Mouse (Mus musculus) brain, embryonic 14.5 days (tissue): ENCODE measurements at regions not wholly inside any gene's neighbourhood (a gene's known extent, or its start where the extent isn't known, plus 50 kb on each side); places are given as distances from the start of the nearest gene placed in this dataset.

ENCODE experiments used
- CTCF ChIP-seq: fragments of 200-500 bp; IDR thresholded peaks from 2 replicates; pipeline ENCODE4 v1.5.1; 2012; ENCODE audit warnings: inconsistent platforms, mild to moderate bottlenecking, moderate library complexity, borderline replicate concordance; ENCODE audit not compliant: insufficient read depth, insufficient read length; ENCODE audit errors: extremely low read depth
- POLR2A ChIP-seq: fragments of 200-500 bp; IDR thresholded peaks from 2 replicates; pipeline ENCODE4 v1.6.1; 2012; ENCODE audit warnings: mild to moderate bottlenecking, inconsistent platforms, borderline replicate concordance; ENCODE audit not compliant: poor library complexity, insufficient read depth, insufficient read length, severe bottlenecking; ENCODE audit errors: extremely low read depth

- no peak for TF ChIP-seq POLR2A
- TF ChIP-seq CTCF: no peak
These were observed 196.1 kb upstream of the Ppargc1a start for GRCm38 (mm10) chr5:51763599-51763998.
